Mouse (Mus musculus) intestine, postnatal 0 days (tissue): ENCODE data around the gene Cwc15. TPM values are rescaled to one million over a fixed set of nuclear protein-coding genes. Genes with fewer than 3 reads are reported as not detected.
A peak's percentile ranks its signal among the peaks of the same experiment; 100 is the strongest.

ENCODE experiments used
- ATAC-seq: fragments of 200-750 bp; cut with Nextera tagmentation; 2 replicates; pipeline ENCODE4 v1.8.0; 2017; ENCODE audit warnings: mild to moderate bottlenecking, moderate TSS enrichment, moderate library complexity
- H3K27ac ChIP-seq: fragments of 300-500 bp; sonication (generic); 2 replicates; pipeline ENCODE4 v1.5.1; 2014; ENCODE audit warnings: mild to moderate bottlenecking, low read depth, low read length, moderate library complexity
- H3K27me3 ChIP-seq: fragments of 300-500 bp; sonication (generic); replicated peaks from 2 replicates; pipeline ENCODE4 v1.6.1; 2014; ENCODE audit warnings: low read length, mixed read lengths; ENCODE audit not compliant: control insufficient read depth, insufficient read depth
- H3K36me3 ChIP-seq: fragments of 300-500 bp; sonication (generic); 2 replicates; pipeline ENCODE4 v1.6.1; 2014; ENCODE audit warnings: mild to moderate bottlenecking, moderate library complexity; ENCODE audit not compliant: control insufficient read depth, insufficient read depth
- H3K4me1 ChIP-seq: fragments of 300-500 bp; sonication (generic); replicated peaks from 2 replicates; pipeline ENCODE4 v1.6.1; 2014; ENCODE audit warnings: antibody characterized with exemption, low read length, mixed read lengths; ENCODE audit not compliant: control insufficient read depth, insufficient read depth
- H3K4me2 ChIP-seq: fragments of 300-500 bp; sonication (generic); replicated peaks from 2 replicates; pipeline ENCODE4 v1.6.1; 2014; ENCODE audit warnings: low read depth, mild to moderate bottlenecking, moderate library complexity
- H3K4me3 ChIP-seq: fragments of 300-500 bp; sonication (generic); 2 replicates; pipeline ENCODE4 v1.5.1; 2014; ENCODE audit warnings: low read depth, low read length
- H3K9ac ChIP-seq: fragments of 300-500 bp; sonication (generic); 2 replicates; pipeline ENCODE4 v1.6.1; 2014; ENCODE audit warnings: mild to moderate bottlenecking, low read depth, low read length
- H3K9me3 ChIP-seq: fragments of 300-500 bp; sonication (generic); 2 replicates; pipeline ENCODE4 v1.6.1; 2016; ENCODE audit warnings: mixed run types; ENCODE audit not compliant: control insufficient read depth
- CTCF ChIP-seq: sonication (generic); IDR thresholded peaks from 2 replicates; pipeline ENCODE4 v1.5.1; 2016; ENCODE audit warnings: low read depth, mild to moderate bottlenecking, control low read depth, antibody characterized with exemption, moderate library complexity
- WGBS: fragments of 180-500 bp; shearing (Covaris S2); extraction: QIAGEN DNeasy Blood & Tissue Kit; methylation state at CpG from one replicate; pipeline ENCODE4 v1.1.7; 2014; 5-methylcytosine and 5-hydroxymethylcytosine counted together
- polyA plus RNA-seq: library from polyadenylated mRNA; unstranded; fragments of >200 nt; fragmentation: Nextera tagmentation; extraction: Ambion mirVana; gene quantifications from 2 replicates; pipeline ENCODE4 v1.2.1, GENCODE M21; 2015

The Cwc15 gene
- polyA plus RNA-seq, 1 experiment from 2014 or later: 116 TPM

DNA sequence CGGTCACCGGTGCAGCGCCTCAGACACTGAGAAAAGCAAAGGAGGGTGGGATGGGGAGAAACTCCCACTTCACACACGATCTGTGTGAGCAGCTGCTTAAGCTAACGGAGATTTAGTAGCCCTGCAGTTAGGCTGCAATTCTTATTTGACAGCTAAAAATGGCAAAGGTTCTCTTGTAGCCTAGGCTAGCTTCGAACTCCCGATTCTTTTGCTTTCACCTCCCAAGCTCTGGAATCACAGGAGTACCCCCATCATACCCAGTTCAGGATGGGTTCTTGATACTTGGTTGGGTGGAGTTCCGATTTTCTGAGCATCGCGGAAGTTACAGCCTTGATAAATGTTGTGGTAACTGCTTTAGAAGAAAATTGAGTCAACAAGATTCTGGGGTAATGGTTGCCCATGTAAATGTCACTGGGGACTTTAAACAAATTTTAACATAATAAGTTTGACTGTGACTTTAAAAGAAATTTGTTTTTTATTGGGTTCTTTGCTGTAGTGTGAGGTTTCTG, 553 bp downstream of the Cwc15 start:
- H3K27ac ChIP-seq: peak overlapping the region; percentile 60
- peak overlapping the region; percentile 92 for H3K9ac ChIP-seq
- TF ChIP-seq CTCF: no peak
- no peaks in the 10 kb centered on the region for H3K27me3 ChIP-seq
- ATAC-seq: no peak
- H3K9me3 ChIP-seq: no peaks in the 10 kb centered on the region
- peak overlapping the region; percentile 86 for H3K4me3 ChIP-seq
- peak overlapping the region; percentile 90 for H3K4me2 ChIP-seq
- peaks cover 28% of the 10 kb centered on the region for H3K36me3 ChIP-seq
- 2% methylated on average over 10 of the region's 10 CpGs for WGBS
- peaks cover 6% of the 10 kb centered on the region; the same call in 1 of the 2 replicates for H3K4me1 ChIP-seq

- peak; percentile 51; the same call in 1 of the 2 replicates for ATAC-seq
- WGBS: 73% methylated on average over 9 of the region's 9 CpGs
Observed at GRCm38 (mm10) chr9:14512633-14513445, 12.4 kb downstream of the Cwc15 start.

DNA sequence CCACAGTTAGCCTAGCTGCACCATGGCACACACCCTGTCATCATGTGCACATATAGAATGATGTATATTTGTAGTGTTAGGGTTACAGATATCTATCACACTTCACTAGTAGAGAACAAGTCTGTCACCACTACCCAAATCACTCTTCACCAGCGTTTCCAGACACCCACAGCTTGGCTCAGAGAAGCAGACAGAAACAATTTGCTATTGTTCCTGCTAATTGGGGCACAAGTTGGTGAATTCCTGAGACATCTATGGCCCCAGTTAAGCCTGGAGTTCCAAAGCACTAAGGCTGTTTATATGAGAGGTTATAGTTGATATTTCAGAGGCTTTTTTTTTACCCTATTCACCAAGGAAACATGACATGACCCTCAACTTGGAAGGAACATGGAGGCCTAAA, 16.9 kb downstream of the Cwc15 start:
- H3K9ac ChIP-seq: no peak overlapping the region
- no peak for ATAC-seq
- no peak overlapping the region for H3K4me3 ChIP-seq
- H3K27me3 ChIP-seq: no peaks in the 10 kb centered on the region
- H3K27ac ChIP-seq: no peak overlapping the region
- no peak for TF ChIP-seq CTCF
- H3K9me3 ChIP-seq: no peaks in the 10 kb centered on the region
- H3K4me2 ChIP-seq: no peak overlapping the region
- WGBS: 58% methylated on average over 1 of the region's 1 CpGs
- H3K4me1 ChIP-seq: no peaks in the 10 kb centered on the region
- 0 out of 2 replicates have a peak, but pooled peaks cover 3% of the 10 kb centered on the region for H3K36me3 ChIP-seq

More at GRCm38 (mm10) chr9:14512633-14513445, 12.4 kb downstream of the Cwc15 start:
- Histone ChIP-seq H3K27ac (no peak overlapping the region), H3K4me3 (no peak overlapping the region), H3K4me2 (no peak overlapping the region), H3K9me3 (no peaks in the 10 kb centered on the region), H3K9ac (no peak overlapping the region), H3K27me3 (no peaks in the 10 kb centered on the region), H3K4me1 (no peaks in the 10 kb centered on the region), H3K36me3 (peaks cover 36% of the 10 kb centered on the region)
- peak; percentile 85 for TF ChIP-seq CTCF

GRCm38 (mm10) chr9:14518105-14518504, 17.7 kb downstream of the Cwc15 start:
- no peak for TF ChIP-seq CTCF
- 85% methylated on average over 3 of the region's 3 CpGs for WGBS
- H3K4me2 ChIP-seq: no peak overlapping the region

DNA sequence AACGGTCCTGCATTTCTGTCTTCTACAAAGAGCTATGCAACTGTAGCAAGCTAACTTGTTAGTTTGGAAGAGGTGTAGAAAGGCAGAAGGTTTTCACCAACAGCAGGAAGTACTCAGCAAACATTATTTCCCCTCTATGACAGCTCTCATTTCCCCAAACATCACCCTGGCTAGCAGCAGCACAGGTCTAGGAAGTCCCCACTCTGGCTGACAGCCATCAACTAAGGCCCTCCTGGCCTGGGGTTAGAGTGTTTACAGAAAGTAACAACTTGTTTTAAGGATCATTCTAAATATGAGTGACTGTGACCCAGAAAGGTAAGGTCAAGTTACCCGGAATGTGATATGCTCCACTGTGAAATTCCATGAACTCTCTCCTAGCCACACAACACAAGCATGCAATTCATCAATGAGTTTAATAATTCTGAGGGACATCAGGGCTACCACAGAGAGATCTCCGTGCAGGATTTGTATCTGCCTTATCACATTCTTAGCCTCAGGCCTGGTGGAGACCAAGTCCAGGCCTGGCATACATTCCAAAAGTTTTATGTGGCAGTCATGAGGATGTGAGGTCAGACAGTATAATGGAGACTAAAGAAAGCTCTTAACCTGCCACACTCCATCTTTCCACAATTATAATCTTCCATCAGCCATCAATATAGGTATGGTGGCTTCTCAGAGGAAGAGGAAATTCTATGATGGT, 20.7 kb downstream of the Cwc15 start:
- Histone ChIP-seq H3K4me2 (no peak overlapping the region), H3K9me3 (no peaks in the 10 kb centered on the region), H3K36me3 (no peaks in the 10 kb centered on the region), H3K27ac (no peak overlapping the region), H3K27me3 (no peaks in the 10 kb centered on the region), H3K9ac (no peak overlapping the region), H3K4me3 (no peak overlapping the region), H3K4me1 (no peaks in the 10 kb centered on the region)
- no peak for ATAC-seq
- 36% methylated on average over 3 of the region's 3 CpGs for WGBS
- no peak for TF ChIP-seq CTCF

More at GRCm38 (mm10) chr9:14518105-14518504, 17.7 kb downstream of the Cwc15 start:
- Histone ChIP-seq H3K9ac (no peak overlapping the region), H3K9me3 (no peaks in the 10 kb centered on the region), H3K27ac (no peak overlapping the region), H3K36me3 (0 out of 2 replicates have a peak, but pooled peaks cover 3% of the 10 kb centered on the region), H3K27me3 (no peaks in the 10 kb centered on the region), H3K4me1 (no peaks in the 10 kb centered on the region), H3K4me3 (no peak overlapping the region)
- ATAC-seq: no peak

DNA sequence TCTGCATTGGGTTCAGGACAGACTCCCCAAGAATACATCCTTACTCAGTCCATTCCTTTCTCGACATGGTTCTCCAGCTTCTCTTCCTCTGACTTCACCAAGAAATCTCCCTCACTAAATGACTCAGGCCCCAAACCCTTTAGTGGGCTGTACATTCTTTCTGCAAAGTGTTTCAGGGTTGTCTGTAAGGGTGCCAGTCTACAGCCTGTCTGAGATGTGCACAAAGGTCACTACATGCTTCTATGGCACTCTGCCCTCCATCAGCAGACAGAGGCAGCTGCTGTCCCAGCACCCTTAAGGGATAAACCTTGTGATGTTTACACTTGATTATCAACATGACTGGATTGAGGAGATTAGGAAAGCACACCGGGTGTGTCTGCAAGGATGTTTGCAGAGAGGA, 21.3 kb downstream of the Cwc15 start:
- no peaks in the 10 kb centered on the region for H3K27me3 ChIP-seq
- no peaks in the 10 kb centered on the region for H3K9me3 ChIP-seq
- no peak overlapping the region for H3K4me3 ChIP-seq
- no peak overlapping the region for H3K27ac ChIP-seq
- TF ChIP-seq CTCF: no peak
- no peaks in the 10 kb centered on the region for H3K36me3 ChIP-seq
- H3K4me2 ChIP-seq: no peak overlapping the region
- H3K9ac ChIP-seq: no peak overlapping the region
- WGBS: 23% methylated on average over 2 of the region's 2 CpGs
- no peaks in the 10 kb centered on the region for H3K4me1 ChIP-seq
- no peak for ATAC-seq
